Mouse (Mus musculus) mature B cell (primary cell): ENCODE results near the gene Trpt1.

Source experiments
- in situ Hi-C: fragments of 300-500 bp; cut with MboI; formaldehyde crosslinking; loops from 2 replicates; pipeline ENCODE4 v1.14.3; 2019

Gene Trpt1

GRCm38 (mm10) chr19:6996006-6996405, at the start of gene Trpt1, which contains the start of gene Nudt22:
Gene Trpt1, plus strand, starts transcription at chr19:6996131.
Gene Nudt22, minus strand, starts transcription at chr19:6996117.
- in situ Hi-C loops: no loop called here

- in situ Hi-C loops: no loop called here
Observed at GRCm38 (mm10) chr19:6947742-6948141, 48.2 kb upstream of the Trpt1 start.

GRCm38 (mm10) chr19:6948186-6948585, 47.7 kb upstream of the Trpt1 start:
- in situ Hi-C loops: no loop called here

GRCm38 (mm10) chr19:6949532-6949931, 46.4 kb upstream of the Trpt1 start:
- in situ Hi-C loops: no loop called here

- in situ Hi-C loops: no loop called here
Observed at GRCm38 (mm10) chr19:6949951-6950350, 46.0 kb upstream of the Trpt1 start.

- in situ Hi-C loops: no loop called here
Observed at GRCm38 (mm10) chr19:6950613-6951153, 45.2 kb upstream of the Trpt1 start.

- in situ Hi-C loops: no loop called here
Observed at GRCm38 (mm10) chr19:6951381-6951968, 44.5 kb upstream of the Trpt1 start.

- in situ Hi-C loops: no loop called here
Observed at GRCm38 (mm10) chr19:6951994-6952711, 43.8 kb upstream of the Trpt1 start.

GRCm38 (mm10) chr19:6952712-6953037, 43.3 kb upstream of the Trpt1 start:
- in situ Hi-C loops: no loop called here

- in situ Hi-C loops: no loop called here
Observed at GRCm38 (mm10) chr19:6954046-6954445, 41.9 kb upstream of the Trpt1 start.

GRCm38 (mm10) chr19:6955424-6955823, 40.5 kb upstream of the Trpt1 start:
- in situ Hi-C loops: no loop called here

GRCm38 (mm10) chr19:6956461-6956860, 39.5 kb upstream of the Trpt1 start:
- in situ Hi-C loops: no loop called here

- in situ Hi-C loops: no loop called here
Observed at GRCm38 (mm10) chr19:6968491-6969271, 27.2 kb upstream of the Trpt1 start.

GRCm38 (mm10) chr19:6969291-6969664, 26.7 kb upstream of the Trpt1 start:
- in situ Hi-C loops: no loop called here

- in situ Hi-C loops: no loop called here
Observed at GRCm38 (mm10) chr19:6969665-6970381, 26.1 kb upstream of the Trpt1 start.

- in situ Hi-C loops: no loop called here
Observed at GRCm38 (mm10) chr19:6970460-6971085, 25.4 kb upstream of the Trpt1 start.

- in situ Hi-C loops: no loop called here
Observed at GRCm38 (mm10) chr19:6971644-6972043, 24.3 kb upstream of the Trpt1 start.

- in situ Hi-C loops: no loop called here
Observed at GRCm38 (mm10) chr19:6972247-6972917, 23.5 kb upstream of the Trpt1 start.

- in situ Hi-C loops: no loop called here
Observed at GRCm38 (mm10) chr19:6973581-6974190, 22.2 kb upstream of the Trpt1 start.
